Mouse (Mus musculus) erythroblast, adult 5-6 weeks (primary cell): ENCODE data around the gene Krtcap3. TPM values are rescaled to one million over a fixed set of nuclear protein-coding genes. Genes with fewer than 3 reads are reported as not detected.
"Not testable (repeated sequence)": the region's sequence is repeated elsewhere in the genome, so short reads cannot be mapped to it uniquely, and the experiment has no call there.

Experiments
- ATAC-seq: replicated peaks from 2 replicates; pipeline ENCODE4 v1.8.0; 2016; ENCODE audit warnings: moderate number of reproducible peaks, mild to moderate bottlenecking, moderate TSS enrichment, inconsistent platforms; ENCODE audit not compliant: poor library complexity, low FRiP score, severe bottlenecking
- total RNA-seq, 2 experiments: library from RNA; stranded (forward) in 1 of 2; stranded (reverse) in 1 of 2; fragments of 150-400 nt in 1 of 2; fragments of 200-764, 138-1000 nt in 1 of 2; gene quantifications; 2 replicates each; pipeline versions ENCODE4 v1.2.3 to v1.2.4; 2015 to 2017; ENCODE audit warnings: low replicate concordance in 2 of 2

Gene Krtcap3
- total RNA-seq (2015; ENCODE audit: low replicate concordance) (1.5 TPM in 1 of 2 replicates, not detected in the other), total RNA-seq (2017; ENCODE audit: low replicate concordance) (4.0 and 4.6 TPM in 2 replicates)

DNA sequence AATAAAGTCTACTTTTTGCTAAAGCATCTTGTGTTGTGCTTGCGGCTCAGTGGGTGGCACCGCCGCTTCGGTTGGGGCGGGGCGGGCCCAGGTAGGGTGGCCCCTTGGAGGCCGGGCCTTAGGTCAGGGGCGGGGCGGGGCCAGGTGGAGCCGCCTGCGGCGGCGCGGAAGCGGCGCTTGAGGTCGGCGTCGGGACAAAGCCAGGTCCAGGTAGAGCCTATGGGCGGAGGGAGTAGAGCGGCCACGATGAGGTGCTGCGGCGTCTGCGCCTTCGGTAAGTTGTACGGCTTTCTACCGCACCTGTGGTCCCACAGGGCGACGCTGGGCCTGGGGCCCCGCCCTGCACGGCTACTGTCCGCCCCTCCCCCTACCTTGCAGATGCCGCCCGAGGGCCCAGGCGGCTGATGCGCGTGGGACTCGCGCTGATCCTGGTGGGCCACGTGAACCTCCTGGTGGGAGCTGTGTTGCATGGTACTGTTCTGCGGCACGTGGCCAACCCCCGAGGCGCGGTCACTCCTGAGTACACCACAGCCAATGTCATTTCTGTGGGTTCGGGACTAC lies at the start of gene Krtcap3:
TSS of gene Krtcap3 (plus strand) at position 151 of the 561 bp plus-strand sequence.
- 0 out of 2 replicates have a peak, but pooled peaks have one; percentile 39 for ATAC-seq

GRCm38 (mm10) chr5:31201742-31202590 lies 49.5 kb upstream of the Krtcap3 start, which contains the start of gene Zfp513:
Gene Zfp513 (minus strand): TSS chr5:31202303.
- ATAC-seq = peak; percentile 98

GRCm38 (mm10) chr5:31202933-31203332 lies 48.6 kb upstream of the Krtcap3 start:
- no peak for ATAC-seq

- no peak for ATAC-seq
These were observed 47.6 kb upstream of the Krtcap3 start for GRCm38 (mm10) chr5:31203866-31204265.

GRCm38 (mm10) chr5:31204421-31204820 lies 47.1 kb upstream of the Krtcap3 start:
- ATAC-seq = no peak

DNA sequence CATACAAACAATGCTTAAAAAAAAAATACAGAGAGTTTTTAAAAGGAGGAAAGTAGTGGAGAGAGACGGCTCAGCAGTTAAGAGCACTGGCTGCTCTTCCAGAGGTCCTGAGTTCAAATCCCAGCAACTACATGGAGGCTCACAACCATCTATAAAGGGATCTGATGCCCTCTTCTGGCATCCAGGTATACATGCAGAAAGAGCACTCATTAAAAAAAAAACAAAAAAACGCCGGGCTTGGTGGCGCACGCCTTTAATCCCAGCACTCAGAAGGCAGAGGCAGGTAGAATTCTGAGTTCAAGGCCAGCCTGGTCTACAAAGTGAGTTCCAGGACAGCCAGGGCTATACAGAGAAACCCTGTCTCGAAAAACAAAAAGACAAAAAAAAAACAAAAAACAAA lies 34.9 kb upstream of the Krtcap3 start:
- ATAC-seq = not testable (repeated sequence)

DNA sequence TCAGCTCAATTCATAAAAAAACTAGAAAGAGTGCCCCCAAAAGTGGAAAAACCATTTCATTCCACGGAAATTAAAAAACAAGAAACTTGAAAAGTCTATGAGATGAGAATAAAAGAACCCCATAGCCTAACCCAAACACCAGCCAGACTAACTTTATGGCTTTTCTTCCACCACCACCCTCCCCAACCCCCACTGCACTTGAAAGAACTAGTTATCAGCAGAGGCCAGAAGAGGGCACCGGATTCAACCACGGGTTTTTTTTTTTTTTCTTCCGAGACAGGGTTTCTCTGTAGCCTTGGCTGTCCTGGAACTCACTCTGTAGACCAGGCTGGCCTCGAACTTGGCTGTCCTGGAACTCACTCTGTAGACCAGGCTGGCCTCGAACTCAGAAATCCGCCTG lies 33.2 kb upstream of the Krtcap3 start:
- ATAC-seq = peak; percentile 58

DNA sequence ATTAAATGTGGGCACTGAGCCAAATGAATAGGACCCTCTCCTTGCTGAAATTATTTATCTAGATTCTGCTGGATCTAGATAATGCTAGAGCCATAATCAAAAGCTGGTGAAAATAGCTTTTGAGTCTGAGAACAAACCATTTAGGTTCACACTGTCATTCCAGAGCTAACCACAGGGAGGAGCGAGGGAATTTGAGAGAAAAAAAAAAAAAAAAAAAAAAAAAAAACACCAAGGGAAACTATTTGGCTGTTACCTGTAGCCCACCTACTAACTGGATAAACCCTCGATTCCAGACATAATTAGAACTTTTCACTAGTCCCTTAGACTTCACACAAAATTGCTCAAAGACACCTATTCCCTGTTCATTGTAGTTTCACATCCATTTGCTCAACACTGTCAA lies 32.4 kb upstream of the Krtcap3 start:
- peak; percentile 31; the same call in 1 of the 2 replicates for ATAC-seq

- no peak; the same call in 1 of the 2 replicates for ATAC-seq
These were observed 32.0 kb upstream of the Krtcap3 start for GRCm38 (mm10) chr5:31219474-31219873.

DNA sequence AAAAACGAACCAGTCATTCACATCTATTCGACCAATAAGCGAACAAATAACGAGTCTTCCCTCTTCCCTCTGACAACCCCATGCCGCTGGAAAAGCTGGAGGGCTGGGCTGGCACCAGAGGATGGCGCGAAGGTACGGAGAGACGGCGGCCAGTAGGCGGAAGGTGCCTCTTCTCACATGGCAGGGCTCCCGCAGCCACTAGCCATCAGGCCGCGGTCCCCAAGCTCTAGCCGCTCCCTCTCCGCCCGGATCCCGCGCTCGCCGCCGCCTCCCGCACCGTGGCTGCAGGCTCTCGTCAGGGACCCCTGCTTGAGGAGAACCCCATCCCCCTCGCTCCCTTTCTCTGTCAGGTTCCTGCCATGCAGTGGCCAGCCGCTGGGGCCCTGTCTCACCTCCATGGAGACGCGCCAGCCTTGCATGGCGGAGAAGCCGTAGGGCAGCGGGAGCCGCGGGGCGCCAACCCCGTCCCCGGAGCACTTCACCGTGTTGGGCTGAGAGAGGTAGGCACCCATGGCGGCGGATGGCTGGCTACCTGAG lies 31.5 kb upstream of the Krtcap3 start:
- ATAC-seq = peak; percentile 44

GRCm38 (mm10) chr5:31220448-31221303 lies 30.8 kb upstream of the Krtcap3 start, which contains the start of gene Ppm1g:
Gene Ppm1g (minus strand): TSS chr5:31220687.
- peak; percentile 89 for ATAC-seq

DNA sequence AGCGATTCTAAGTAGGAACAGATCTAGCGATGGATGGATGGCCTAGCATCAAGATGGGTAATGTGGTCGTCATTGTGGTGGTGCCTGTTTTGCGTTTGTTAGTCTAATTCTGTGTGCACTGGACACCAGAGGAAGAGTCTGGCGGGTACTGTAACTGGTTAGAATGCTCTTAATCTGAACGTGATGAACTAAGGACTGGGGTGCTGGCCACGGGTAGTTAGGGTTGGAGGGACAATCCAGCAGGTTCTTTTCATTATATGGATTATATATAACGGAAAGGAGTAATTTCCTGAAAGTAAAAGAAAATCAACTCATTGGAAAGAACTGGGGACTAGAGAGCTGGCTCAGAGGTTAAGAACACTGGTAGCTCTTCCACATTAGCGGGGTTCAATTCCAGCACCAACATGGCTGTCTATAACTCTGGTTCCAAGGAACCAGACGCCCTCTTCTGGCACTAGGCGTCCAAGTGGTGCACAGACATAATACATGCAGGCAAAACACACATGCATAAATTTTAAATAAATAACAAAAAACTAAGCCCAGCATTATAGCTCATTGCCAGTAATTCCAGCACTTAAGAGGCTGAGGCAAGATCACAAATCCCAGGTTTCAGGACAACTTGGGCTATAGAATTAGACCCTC lies 30.1 kb upstream of the Krtcap3 start:
- peak; percentile 55 for ATAC-seq

DNA sequence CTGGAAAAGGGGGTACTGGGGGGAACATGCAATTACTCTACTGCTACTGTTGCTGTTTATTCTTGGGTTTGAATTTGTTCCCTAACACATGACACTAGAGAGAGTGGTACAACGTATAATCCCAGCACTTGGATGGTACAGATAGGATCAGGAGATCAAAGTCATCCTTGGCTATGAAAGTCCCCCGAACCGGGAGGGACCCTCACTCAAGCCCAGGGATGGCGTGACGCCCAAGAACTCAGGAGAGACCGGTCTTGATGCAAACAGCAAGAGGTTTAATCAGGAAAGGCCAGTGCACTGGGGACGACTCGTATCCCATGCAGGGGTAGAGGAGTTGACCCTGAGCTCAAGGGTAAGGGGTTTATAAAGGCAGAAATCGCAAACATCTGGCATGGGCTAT lies 28.8 kb upstream of the Krtcap3 start:
- ATAC-seq = no peak

DNA sequence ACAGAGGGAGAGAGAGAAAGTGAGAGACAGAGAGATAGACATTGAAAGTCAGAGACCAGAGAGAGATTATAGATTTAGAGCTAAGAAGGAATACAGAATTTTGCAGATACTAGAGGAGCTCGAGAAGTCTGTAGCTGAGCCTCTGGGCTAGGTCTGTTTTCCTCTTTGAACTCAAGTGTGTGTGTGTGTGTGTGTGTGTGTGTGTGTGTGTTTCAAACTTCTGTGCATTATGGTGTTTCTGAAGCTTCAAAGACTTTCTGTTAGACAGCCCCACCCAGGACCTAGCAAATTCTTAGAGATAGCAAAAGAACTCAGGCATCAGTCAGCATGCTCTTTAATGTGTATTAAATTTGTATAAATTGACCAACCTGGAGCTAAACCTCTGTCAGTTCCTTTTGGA lies 24.9 kb upstream of the Krtcap3 start:
- no peak for ATAC-seq

DNA sequence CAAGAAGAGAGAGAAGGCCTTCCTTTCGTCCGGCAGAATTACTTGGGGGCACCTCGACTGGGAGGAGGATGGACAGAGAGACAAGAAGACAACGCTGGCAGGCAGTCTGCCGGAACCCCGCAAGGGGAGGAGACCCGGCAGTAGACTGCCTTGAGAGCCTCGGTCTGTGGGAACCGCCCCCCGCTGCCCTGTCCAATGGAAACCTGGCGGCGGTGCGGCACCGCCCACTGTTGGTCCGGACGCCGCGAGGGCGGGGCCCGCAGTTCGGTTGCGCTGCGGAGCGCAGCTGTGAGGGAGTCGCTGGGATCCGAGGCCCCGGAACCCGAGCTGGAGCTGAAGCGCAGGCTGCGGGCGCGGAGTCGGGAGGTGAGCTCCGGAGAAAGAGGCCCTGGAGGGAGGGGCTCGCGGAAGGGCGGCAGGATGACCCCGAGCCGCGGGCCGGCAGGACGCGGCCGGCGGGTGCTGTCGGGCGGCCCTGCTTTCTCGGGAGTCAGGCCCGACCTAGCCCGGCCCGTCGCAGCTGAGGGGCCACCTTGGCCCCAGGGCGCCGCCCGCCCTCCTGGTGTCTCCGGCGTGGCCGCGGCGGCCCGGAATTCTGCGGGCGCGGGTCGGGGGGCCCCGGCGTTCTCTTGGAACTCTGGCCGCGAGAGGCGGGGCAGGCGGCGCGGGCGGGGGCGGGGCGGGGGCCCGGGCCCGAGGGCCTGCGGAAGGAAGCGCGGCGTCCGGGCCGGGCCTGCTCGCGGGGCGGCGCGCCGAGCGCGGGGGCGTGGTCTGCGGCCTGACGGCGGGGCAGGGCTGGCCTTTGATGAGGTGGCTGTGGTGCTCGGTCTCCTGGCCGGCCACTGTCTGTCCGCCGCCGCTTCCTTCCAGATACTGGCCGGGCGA lies 10.6 kb upstream of the Krtcap3 start, which contains the start of the genes Nrbp1 and Gm9970:
TSS of gene Nrbp1 (plus strand) at position 228 of the 885 bp plus-strand sequence.
TSS of gene Gm9970 (minus strand) at position 596 of the 885 bp plus-strand sequence.
- ATAC-seq = peak; percentile 94

GRCm38 (mm10) chr5:31241522-31242034 lies 9.9 kb upstream of the Krtcap3 start:
- peak; percentile 56 for ATAC-seq

DNA sequence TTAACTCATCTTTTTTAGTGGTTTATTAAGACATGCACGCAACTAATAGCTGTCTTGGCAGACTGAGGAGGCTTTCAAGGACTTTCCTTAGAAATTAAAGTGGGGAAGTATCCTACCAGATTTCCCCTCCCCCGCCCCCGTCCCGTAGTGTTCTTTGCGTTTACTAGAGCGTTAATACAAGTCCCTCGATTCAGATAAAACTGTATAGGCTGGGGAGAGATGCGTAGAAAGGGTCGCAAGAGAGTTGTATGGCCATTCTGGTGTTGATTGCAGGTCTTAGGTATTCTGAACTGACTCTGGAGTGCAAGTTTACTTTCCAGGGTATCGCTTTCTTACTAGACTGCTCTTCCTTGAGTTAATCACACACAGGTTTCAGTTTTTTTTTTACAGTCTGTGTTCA lies 9.3 kb upstream of the Krtcap3 start:
- no peak for ATAC-seq

GRCm38 (mm10) chr5:31250716-31251115 lies 775 bp upstream of the Krtcap3 start:
- ATAC-seq = no peak
